Mouse (Mus musculus) CH12.LX (cell line): Measurements from ENCODE around the gene Atp5h. TPM values are rescaled to one million over a fixed set of nuclear protein-coding genes. Genes with fewer than 3 reads are reported as not detected.
A peak's percentile ranks its signal among the peaks of the same experiment; 100 is the strongest.
"Not testable (repeated sequence)": the region's sequence is repeated elsewhere in the genome, so short reads cannot be mapped to it uniquely, and the experiment has no call there.

Experiments used
- DNase-seq: peaks from one replicate; pipeline ENCODE4 v3.0.0-alpha.2; 2013; ENCODE audit errors: extremely low read depth
- H3K27ac ChIP-seq: 2 replicates; pipeline ENCODE4 v1.5.1; 2012; ENCODE audit warnings: low read depth, mild to moderate bottlenecking, control low read depth, moderate library complexity; ENCODE audit not compliant: insufficient read depth
- H3K27me3 ChIP-seq: replicated peaks from 2 replicates; pipeline ENCODE3; 2012; ENCODE audit warnings: inconsistent platforms
- H3K36me3 ChIP-seq, 2 experiments: replicated peaks in 1 of 2; 2 replicates each; pipeline versions ENCODE3 to v1.6.1; 2012; ENCODE audit warnings: inconsistent platforms in 1 of 2, low read length in 1 of 2, mild to moderate bottlenecking in 1 of 2, mixed read lengths in 1 of 2, moderate library complexity in 1 of 2; ENCODE audit not compliant: control insufficient read depth in 1 of 2, insufficient read depth in 1 of 2
- H3K4me1 ChIP-seq, 2 experiments: 2 replicates each; pipeline ENCODE4 v1.6.1; 2012; ENCODE audit warnings: inconsistent platforms in 1 of 2, moderate library complexity in 1 of 2; ENCODE audit not compliant: insufficient read depth in 2 of 2, control insufficient read depth in 1 of 2
- H3K4me2 ChIP-seq: 2 replicates; pipeline ENCODE4 v1.6.1; 2012; ENCODE audit warnings: low read depth, mild to moderate bottlenecking, control low read depth; ENCODE audit not compliant: poor library complexity, insufficient read depth, severe bottlenecking
- H3K4me3 ChIP-seq, 3 experiments: fragments of 150-350 bp in 1 of 3; sonication (generic) in 1 of 3; replicated peaks in 1 of 3; 2 replicates each; pipeline versions ENCODE3 to v1.5.1; 2011 to 2012; ENCODE audit warnings: low read depth in 2 of 3, low read length in 2 of 3, mild to moderate bottlenecking in 2 of 3, moderate library complexity in 2 of 3, control low read depth in 1 of 3, improper control_type of control experiment in 1 of 3, inconsistent platforms in 1 of 3, mixed read lengths in 1 of 3; ENCODE audit not compliant: poor library complexity in 1 of 3
- H3K79me2 ChIP-seq: replicated peaks from 2 replicates; pipeline ENCODE4 v1.6.1; 2012; ENCODE audit warnings: mild to moderate bottlenecking, moderate library complexity; ENCODE audit not compliant: control insufficient read depth, poor library complexity, insufficient read depth, severe bottlenecking; ENCODE audit errors: extremely low read depth
- H3K9ac ChIP-seq: 2 replicates; pipeline ENCODE4 v1.6.1; 2012; ENCODE audit warnings: low read depth, mild to moderate bottlenecking, control low read depth, moderate library complexity; ENCODE audit not compliant: insufficient read depth
- H3K9me3 ChIP-seq: replicated peaks from 2 replicates; pipeline ENCODE3; 2012; ENCODE audit warnings: low read length, inconsistent platforms, mixed read lengths
- CHD2 ChIP-seq: IDR thresholded peaks from 2 replicates; pipeline ENCODE4 v1.6.1; 2011; ENCODE audit warnings: low read length, improper control_type of control experiment
- CTCF ChIP-seq, 2 experiments: IDR thresholded peaks in 1 of 2; conservative IDR thresholded peaks in 1 of 2; 2 replicates each; pipeline ENCODE4 v1.5.1; 2011 to 2012; ENCODE audit warnings: low read depth in 2 of 2, low read length in 2 of 2, improper control_type of control experiment in 1 of 2, inconsistent platforms in 1 of 2, mild to moderate bottlenecking in 1 of 2, moderate library complexity in 1 of 2
- EP300 ChIP-seq: IDR thresholded peaks from 2 replicates; pipeline ENCODE4 v1.6.1; 2011; ENCODE audit warnings: low read length, improper control_type of control experiment
- JUND ChIP-seq: conservative IDR thresholded peaks from 2 replicates; pipeline ENCODE4 v1.6.1; 2011; ENCODE audit warnings: low read depth, low read length, improper control_type of control experiment
- KAT2A ChIP-seq: IDR thresholded peaks from 2 replicates; pipeline ENCODE4 v1.6.1; 2012; ENCODE audit warnings: low read length, improper control_type of control experiment, inconsistent platforms; ENCODE audit not compliant: insufficient replicate concordance
- MAZ ChIP-seq: IDR thresholded peaks from 2 replicates; pipeline ENCODE4 v1.6.1; 2012; ENCODE audit warnings: low read depth, mild to moderate bottlenecking, inconsistent platforms, low read length, improper control_type of control experiment, moderate library complexity
- MYC ChIP-seq: IDR thresholded peaks from 2 replicates; pipeline ENCODE4 v1.6.1; 2011; ENCODE audit warnings: low read depth, mild to moderate bottlenecking, improper control_type of control experiment, low read length
- TBP ChIP-seq: conservative IDR thresholded peaks from 2 replicates; pipeline ENCODE4 v1.6.1; 2011; ENCODE audit warnings: low read depth, low read length, improper control_type of control experiment
- USF1 ChIP-seq: IDR thresholded peaks from 2 replicates; pipeline ENCODE4 v1.6.1; 2014; ENCODE audit warnings: low read depth, mild to moderate bottlenecking, inconsistent platforms, low read length, improper control_type of control experiment
- dilution Hi-C: fragments of 300-500 bp; cut with MboI; formaldehyde crosslinking; loops from 2 replicates; pipeline ENCODE4 v1.14.3; 2020; ENCODE audit warnings: low sequenced_read_pairs; ENCODE audit not compliant: extremely low pct_unique_long_range_greater_than_20kb, extremely low pct_ligation_motif_present
- in situ Hi-C: fragments of 300-500 bp; cut with MboI; formaldehyde crosslinking; loops from 3 replicates; pipeline ENCODE4 v1.14.3; 2019; ENCODE audit warnings: low sequenced_read_pairs, low pct_ligation_motif_present, low pct_unique_long_range_greater_than_20kb, mixed read lengths
- polyA plus RNA-seq: library from polyadenylated mRNA; unstranded; fragments of >175 nt; gene quantifications from 2 replicates; pipeline ENCODE4 v1.2.1, GENCODE M21; 2012; ENCODE audit warnings: low read depth; ENCODE audit not compliant: insufficient read length
- total RNA-seq, 2 experiments: library from RNA; depleted of rRNA; stranded (reverse); fragments of 300-350 nt in 1 of 2; fragments of >200 nt in 1 of 2; gene quantifications; 2 replicates each; pipeline ENCODE4 v1.2.3; 2012 to 2014

The Atp5h gene
- total and polyA plus RNA-seq, 3 experiments, result 500 to 711 (median 671) TPM

DNA sequence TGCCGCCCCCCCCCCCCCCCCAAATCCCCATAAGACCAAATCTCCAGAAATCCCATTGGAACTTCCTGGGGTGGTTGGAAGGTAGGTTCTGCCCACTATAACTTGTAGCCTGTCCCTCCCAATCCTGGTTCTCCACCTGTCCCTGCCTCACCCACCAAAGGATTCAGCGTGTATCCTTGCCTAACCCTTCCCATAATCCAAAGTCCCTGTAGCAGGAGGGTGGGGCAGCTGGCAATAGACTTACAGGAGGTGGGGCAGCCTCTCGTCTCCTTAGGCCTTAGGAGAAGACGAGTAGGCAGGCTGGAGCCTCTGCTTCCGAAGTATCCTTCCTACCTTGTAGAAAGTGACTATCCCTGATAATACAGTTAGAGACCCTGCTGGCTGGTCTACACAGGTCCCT is 36.4 kb upstream of the Atp5h start:
- dilution Hi-C loops (no loop called here), in situ Hi-C loops (no loop called here)
- Histone ChIP-seq H3K79me2 (no peaks in the 10 kb centered on the region), H3K9me3 (peaks cover 16% of the 10 kb centered on the region), H3K4me3 (no peak overlapping the region), H3K9ac (no peak overlapping the region), H3K4me1 (peaks cover 5 to 23% of the 10 kb centered on the region in 2 experiments; a peak in 3 of 4 replicates), H3K4me2 (no peak overlapping the region), H3K36me3 (no peaks in the 10 kb centered on the region), H3K27ac (no peak overlapping the region), H3K27me3 (peaks cover 12% of the 10 kb centered on the region)
- no peak for TF ChIP-seq MAZ
- no peak for TF ChIP-seq EP300
- no peak for TF ChIP-seq JUND
- no peak for TF ChIP-seq KAT2A
- TF ChIP-seq TBP, result no peak
- no peak for TF ChIP-seq USF1
- no peak for TF ChIP-seq CHD2
- TF ChIP-seq MYC, result no peak
- DNase-seq, result no peak

DNA sequence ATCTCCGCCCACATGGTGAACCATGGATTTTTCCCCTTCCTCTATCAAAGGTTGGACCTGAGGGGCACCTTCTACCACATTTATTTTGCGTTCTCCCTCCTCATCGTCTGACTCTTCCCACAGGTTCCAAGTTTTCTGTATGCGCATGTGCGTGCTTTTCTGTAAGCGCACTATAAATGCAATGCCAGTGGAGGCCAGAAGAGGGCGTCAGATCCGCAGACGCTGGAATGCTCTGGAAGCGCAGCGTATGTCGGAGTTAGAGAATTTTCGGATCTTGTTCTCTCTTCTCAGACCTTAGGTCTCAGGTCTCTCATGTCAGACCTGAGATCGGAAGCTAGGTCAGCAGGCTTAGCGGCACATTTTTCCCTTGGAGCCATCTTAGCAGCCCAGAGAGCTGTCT is 35.9 kb upstream of the Atp5h start:
- peak in 1 of 2 experiments; percentile 20; a peak in 1 of 4 replicates for TF ChIP-seq CTCF (conservative IDR thresholded peaks at IDR 0.05 in 1 of 2, IDR thresholded peaks at IDR 0.05 in 1 of 2; ENCODE audit: low read depth in 2 of 2, low read length in 2 of 2)
- TF ChIP-seq USF1, result no peak
- TF ChIP-seq, all 38 proteins: peak for 1
- H3K27ac ChIP-seq, result no peak overlapping the region
- dilution Hi-C loops (no loop called here), in situ Hi-C loops (no loop called here)
- H3K36me3 ChIP-seq, result no peaks in the 10 kb centered on the region
- no peak overlapping the region for H3K9ac ChIP-seq
- H3K79me2 ChIP-seq, result no peaks in the 10 kb centered on the region
- peaks cover 5 to 23% of the 10 kb centered on the region in 2 experiments; a peak in 3 of 4 replicates for H3K4me1 ChIP-seq
- H3K9me3 ChIP-seq, result peaks cover 20% of the 10 kb centered on the region
- no peak overlapping the region for H3K4me2 ChIP-seq
- no peak for DNase-seq
- H3K4me3 ChIP-seq, result no peak overlapping the region
- H3K27me3 ChIP-seq, result peaks cover 12% of the 10 kb centered on the region

DNA sequence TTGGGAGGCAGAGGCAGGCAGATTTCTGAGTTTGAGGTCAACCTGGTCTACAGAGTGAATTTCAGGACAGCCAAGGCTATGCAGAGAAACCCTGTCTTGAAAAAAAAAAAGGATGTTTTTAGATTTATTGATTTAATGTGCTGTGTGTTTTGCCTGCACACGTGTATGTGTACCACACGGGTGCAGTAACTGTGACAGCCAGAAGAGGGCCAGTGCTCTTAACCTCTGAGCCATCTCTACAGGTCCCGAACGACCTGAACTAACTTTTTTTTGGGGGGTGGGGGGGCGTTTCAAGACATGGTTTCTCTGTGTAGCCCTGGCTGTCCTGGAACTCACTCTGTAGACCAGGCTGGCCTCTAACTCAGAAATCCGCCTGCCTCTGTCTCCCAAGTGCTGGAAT is 35.1 kb upstream of the Atp5h start:
- peaks cover 19% of the 10 kb centered on the region for H3K27me3 ChIP-seq
- H3K4me3 ChIP-seq, H3K36me3 ChIP-seq, DNase-seq, dilution Hi-C loops, H3K9ac ChIP-seq, H3K79me2 ChIP-seq, in situ Hi-C loops, H3K27ac ChIP-seq, H3K4me2 ChIP-seq: not testable (repeated sequence)
- H3K4me1 ChIP-seq, result peaks cover 5 to 24% of the 10 kb centered on the region in 2 experiments; a peak in 3 of 4 replicates
- H3K9me3 ChIP-seq, result peaks cover 20% of the 10 kb centered on the region
